Mouse (Mus musculus) heart, adult 2 months (tissue): ENCODE measurements at regions not wholly inside any gene's neighbourhood (a gene's known extent, or its start where the extent isn't known, plus 50 kb on each side); places are given as distances from the start of the nearest gene placed in this dataset.

Experiments
- CTCF ChIP-seq: fragments of 200-600 bp; IDR thresholded peaks from 2 replicates; pipeline ENCODE4 v1.8.1; 2022; ENCODE audit warnings: antibody characterized with exemption, mild to moderate bottlenecking, moderate library complexity
- POLR2A ChIP-seq: fragments of 200-500 bp; IDR thresholded peaks from 2 replicates; pipeline ENCODE4 v1.6.1; 2011; ENCODE audit warnings: mild to moderate bottlenecking, low read depth, low read length, control low read depth; ENCODE audit not compliant: insufficient read depth

GRCm38 (mm10) chr6:117772396-117772795 lies 68.6 kb upstream of the Zfp637 start:
- TF ChIP-seq POLR2A (no peak), CTCF (no peak)
